Mouse (Mus musculus) left cerebral cortex, postnatal 10 days (tissue): ENCODE measurements around the gene Adamtsl5. TPM values are rescaled to one million over a fixed set of nuclear protein-coding genes. Genes with fewer than 3 reads are reported as not detected.

Experiments used
- DNase-seq, 2 experiments: peaks; one replicate each; pipeline ENCODE4 v3.0.0; 2021 to 2022; ENCODE audit warnings: low spot score in 2 of 2, mixed read lengths in 1 of 2; ENCODE audit errors: extremely low spot score in 1 of 2
- intact Hi-C: fragments of 180-260 bp; cut with DNase I; formaldehyde crosslinking; loops from one replicate; pipeline ENCODE4 v1.15.1; 2025
- total RNA-seq, 2 experiments: library from RNA; stranded (reverse); gene quantifications; 2 replicates each; pipeline ENCODE4 v1.2.3; 2021

Adamtsl5 gene
- under 1 TPM; 0.66 to 0.85 TPM for total RNA-seq

GRCm38 (mm10) chr10:80348244-80348781, at the start of gene Adamtsl5:
TSS of gene Adamtsl5 (minus strand) at chr10:80348412.
- peak in 1 of 2 experiments; percentile 67 for DNase-seq
- intact Hi-C loops: loop anchor here (10.0 kb wide), 1 partner anchor 156 kb away; no protein-coding TSS in a partner anchor

- no peak for DNase-seq
- intact Hi-C loops: no loop called here
Observed at GRCm38 (mm10) chr10:80397524-80398173, 49.4 kb upstream of the Adamtsl5 start.

GRCm38 (mm10) chr10:80396822-80397523, 48.8 kb upstream of the Adamtsl5 start:
- no peak for DNase-seq
- intact Hi-C loops: no loop called here

GRCm38 (mm10) chr10:80395025-80395627, 46.9 kb upstream of the Adamtsl5 start:
- DNase-seq: no peak
- intact Hi-C loops: no loop called here

GRCm38 (mm10) chr10:80392687-80393086, 44.5 kb upstream of the Adamtsl5 start:
- no peak for DNase-seq

GRCm38 (mm10) chr10:80390697-80391096, 42.5 kb upstream of the Adamtsl5 start:
- intact Hi-C loops: no loop called here
- DNase-seq: no peak

More at GRCm38 (mm10) chr10:80392687-80393086, 44.5 kb upstream of the Adamtsl5 start:
- intact Hi-C loops: no loop called here

- intact Hi-C loops: no loop called here
- no peak for DNase-seq
Observed at GRCm38 (mm10) chr10:80389185-80389708, 41.0 kb upstream of the Adamtsl5 start.

GRCm38 (mm10) chr10:80388731-80389130, 40.5 kb upstream of the Adamtsl5 start:
- DNase-seq: no peak
- intact Hi-C loops: no loop called here

- DNase-seq: peak; percentile 83 to 94
- intact Hi-C loops: no loop called here
Observed at GRCm38 (mm10) chr10:80387522-80387959, 39.3 kb upstream of the Adamtsl5 start, which contains the start of gene Mex3d. TSS of gene Mex3d (minus strand) at chr10:80387659.

- DNase-seq: peak in 1 of 2 experiments; percentile 68
- intact Hi-C loops: no loop called here
Observed at GRCm38 (mm10) chr10:80386735-80387471, 38.7 kb upstream of the Adamtsl5 start.

- peak in 1 of 2 experiments; percentile 74 for DNase-seq
- intact Hi-C loops: no loop called here
Observed at GRCm38 (mm10) chr10:80385811-80386734, 37.9 kb upstream of the Adamtsl5 start.

- intact Hi-C loops: no loop called here
- DNase-seq: no peak
Observed at GRCm38 (mm10) chr10:80385310-80385709, 37.1 kb upstream of the Adamtsl5 start.

- no peak for DNase-seq
- intact Hi-C loops: no loop called here
Observed at GRCm38 (mm10) chr10:80384709-80385108, 36.5 kb upstream of the Adamtsl5 start.

GRCm38 (mm10) chr10:80384115-80384639, 36.0 kb upstream of the Adamtsl5 start:
- no peak for DNase-seq
- intact Hi-C loops: no loop called here

- no peak for DNase-seq
- intact Hi-C loops: no loop called here
Observed at GRCm38 (mm10) chr10:80383431-80383830, 35.2 kb upstream of the Adamtsl5 start.

- intact Hi-C loops: no loop called here
- DNase-seq: no peak
Observed at GRCm38 (mm10) chr10:80382641-80383365, 34.6 kb upstream of the Adamtsl5 start.

- intact Hi-C loops: loop anchor here (10.0 kb wide), 1 partner anchor 127 kb away; no protein-coding TSS in a partner anchor
- DNase-seq: no peak
Observed at GRCm38 (mm10) chr10:80377716-80378115, 29.5 kb upstream of the Adamtsl5 start.
